ENCODE assay signal across 11 mouse cellular contexts in the genomic region with DNA sequence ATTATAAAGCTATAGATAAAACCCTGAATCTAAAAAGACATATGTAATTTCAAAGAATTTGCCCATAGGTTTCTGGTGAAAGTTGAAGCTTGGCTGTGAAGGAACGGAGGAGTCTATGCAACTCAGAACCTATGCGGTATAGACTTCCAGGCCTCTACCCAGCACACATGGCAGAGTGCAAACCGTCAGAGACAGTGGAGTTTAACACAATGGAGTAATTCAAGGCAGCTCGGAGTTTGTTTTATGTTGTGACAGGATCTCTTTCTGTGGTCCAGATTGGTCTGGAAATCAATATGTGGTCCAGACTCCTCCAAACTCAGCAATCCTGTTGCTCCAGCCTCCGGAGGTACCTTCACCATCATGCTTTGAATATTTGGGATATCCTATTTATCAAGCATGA. TPM values are rescaled to one million over a fixed set of nuclear protein-coding genes. Genes with fewer than 3 reads are reported as not detected.
DNase-seq lines count a peak whose midpoint lies in the region; ATAC-seq and TF ChIP-seq lines count a peak whose summit lies in the region.
"Had no signal": no experiment of that assay in that cellular context is flagged by ENCODE, and none has a peak within 500 bp of the region (broad histone marks: within the 10 kb centered on the region; RNA-seq: fewer than 3 reads in every experiment).

No protein-coding gene starts in this region.

- WGBS in heart, embryonic 10.5 days = 24% methylated on average over 5 of the region's 5 CpGs
- WGBS in hindbrain, embryonic 11.5 days = 19% methylated on average over 5 of the region's 5 CpGs
- WGBS in midbrain, embryonic 12.5 days = 18% methylated on average over 5 of the region's 5 CpGs

- intact Hi-C loops in gastrocnemius, adult 2 months (cut with DNase I) = no loop called here
- intact Hi-C loops in gastrocnemius, postnatal 36 days (cut with DNase I) = no loop called here

- H3K9ac ChIP-seq in hindbrain, embryonic 11.5 days (ENCODE audit: low read depth, low read length) = no peak overlapping the region
- H3K9ac ChIP-seq in midbrain, embryonic 12.5 days (replicated peaks) = no peak overlapping the region

- no peak for TF ChIP-seq CTCF in E14TG2a.4 (conservative IDR thresholded peaks at IDR 0.05; ENCODE audit: low read length)
- no peak for TF ChIP-seq CTCF in gastrocnemius, adult 2 months (IDR thresholded peaks at IDR 0.05)

- no peaks in the 10 kb centered on the region for H3K9me3 ChIP-seq in heart, embryonic 10.5 days
- no peaks in the 10 kb centered on the region for H3K9me3 ChIP-seq in E14TG2a.4 (ENCODE audit: low read length)
- no peaks in the 10 kb centered on the region for H3K9me3 ChIP-seq in hindbrain, embryonic 11.5 days (ENCODE audit: control insufficient read depth, low read length)
- no peaks in the 10 kb centered on the region for H3K9me3 ChIP-seq in midbrain, embryonic 12.5 days

- no peak for DNase-seq in heart, embryonic 10.5 days (ENCODE audit: low spot score)
- DNase-seq in heart, adult 11 months = no peak
- no peak for DNase-seq in hindbrain, embryonic 11.5 days (ENCODE audit: low spot score)
- DNase-seq in gastrocnemius, adult 2 months = no peak
- no peak for DNase-seq in gastrocnemius, postnatal 36 days
- DNase-seq: adrenal gland, adult 2 months; gastrocnemius, postnatal 14 days had no signal

- no peaks in the 10 kb centered on the region for H3K36me3 ChIP-seq in heart, embryonic 10.5 days
- no peaks in the 10 kb centered on the region for H3K36me3 ChIP-seq in E14TG2a.4 (ENCODE audit: insufficient read depth, low read length)
- H3K36me3 ChIP-seq in hindbrain, embryonic 11.5 days (ENCODE audit: control insufficient read depth, insufficient read depth, low read length) = no peaks in the 10 kb centered on the region
- no peaks in the 10 kb centered on the region for H3K36me3 ChIP-seq in midbrain, embryonic 12.5 days

- no peak for ATAC-seq in hindbrain, embryonic 11.5 days (ENCODE audit: low FRiP score)
- ATAC-seq in midbrain, embryonic 12.5 days (ENCODE audit: low FRiP score, low read depth) = no peak
- ATAC-seq in megakaryocyte progenitor cell, adult 5-6 weeks (replicated peaks; ENCODE audit: poor library complexity) = no peak

- H3K27ac ChIP-seq in heart, embryonic 10.5 days = no peak overlapping the region
- no peak overlapping the region for H3K27ac ChIP-seq in hindbrain, embryonic 11.5 days (ENCODE audit: low read depth, low read length)
- no peak overlapping the region for H3K27ac ChIP-seq in midbrain, embryonic 12.5 days (replicated peaks)
- no peak overlapping the region for H3K27ac ChIP-seq in gastrocnemius, adult 2 months

- H3K4me1 ChIP-seq in heart, embryonic 10.5 days = 0 out of 2 replicates have a peak, but pooled peaks cover 4% of the 10 kb centered on the region
- peaks cover 56% of the 10 kb centered on the region for H3K4me1 ChIP-seq in E14TG2a.4 (replicated peaks; ENCODE audit: low read depth, low read length)
- H3K4me1 ChIP-seq in hindbrain, embryonic 11.5 days (replicated peaks; ENCODE audit: control insufficient read depth, insufficient read depth, low read length) = no peaks in the 10 kb centered on the region
- H3K4me1 ChIP-seq in midbrain, embryonic 12.5 days = no peaks in the 10 kb centered on the region

- peaks cover 19% of the 10 kb centered on the region; the same call in 1 of the 2 replicates for H3K27me3 ChIP-seq in heart, embryonic 10.5 days (ENCODE audit: insufficient read depth, poor library complexity, severe bottlenecking)
- peaks cover 15% of the 10 kb centered on the region for H3K27me3 ChIP-seq in E14TG2a.4 (ENCODE audit: insufficient read depth, low read length)
- peaks cover 2% of the 10 kb centered on the region; the same call in 1 of the 2 replicates for H3K27me3 ChIP-seq in hindbrain, embryonic 11.5 days (ENCODE audit: control insufficient read depth, insufficient read depth, low read length)
- H3K27me3 ChIP-seq in midbrain, embryonic 12.5 days = peaks cover 35% of the 10 kb centered on the region

- H3K4me2 ChIP-seq in hindbrain, embryonic 11.5 days (replicated peaks; ENCODE audit: low read depth, low read length) = peak overlapping the region; percentile 64; the same call in 1 of the 2 replicates
- peak overlapping the region; percentile 65 for H3K4me2 ChIP-seq in midbrain, embryonic 12.5 days (replicated peaks)

- peak overlapping the region; percentile 74 for H3K4me3 ChIP-seq in heart, embryonic 10.5 days
- peak overlapping the region; percentile 80 for H3K4me3 ChIP-seq in E14TG2a.4 (replicated peaks; ENCODE audit: low read length)
- peak overlapping the region; percentile 54 for H3K4me3 ChIP-seq in hindbrain, embryonic 11.5 days (ENCODE audit: low read depth, low read length)
- peak overlapping the region; percentile 54 for H3K4me3 ChIP-seq in midbrain, embryonic 12.5 days
- H3K4me3 ChIP-seq in gastrocnemius, adult 2 months = no peak overlapping the region

RNA-seq across cellular contexts. Expression of a gene that starts 39.5 kb away (rescaled TPM):
- polyA plus RNA-seq in heart, embryonic 10.5 days (2016; fragmentation: Nextera tagmentation; extraction: Ambion mirVana) = not detected in 2 replicates
- not detected in 2 replicates for polyA plus RNA-seq in hindbrain, embryonic 11.5 days (2014; fragmentation: Nextera tagmentation; extraction: Ambion mirVana)
- polyA plus RNA-seq in midbrain, embryonic 12.5 days (2016; fragmentation: Nextera tagmentation; extraction: Ambion mirVana) = not detected in 2 replicates
- not detected for total RNA-seq in gastrocnemius, adult 2 months (2021)
- total RNA-seq in megakaryocyte progenitor cell, adult 5-6 weeks (2015) = not detected in 2 replicates
- total RNA-seq in megakaryocyte progenitor cell, adult 5-6 weeks (2017) = not detected in 2 replicates
- total RNA-seq in gastrocnemius, postnatal 36 days (2021) = not detected
- total RNA-seq: adrenal gland, adult 2 months; gastrocnemius, postnatal 14 days; left cerebral cortex, postnatal 14 days had no signal
- polyA plus RNA-seq: adrenal gland, adult 2 months had no signal

RNA-seq across cellular contexts. Expression of a gene that starts 58.9 kb away (rescaled TPM):
- polyA plus RNA-seq in heart, embryonic 10.5 days (2016; fragmentation: Nextera tagmentation; extraction: Ambion mirVana) = not detected in 2 replicates
- polyA plus RNA-seq in hindbrain, embryonic 11.5 days (2014; fragmentation: Nextera tagmentation; extraction: Ambion mirVana) = 0.32 TPM in 1 of 2 replicates, not detected in the other
- not detected in 2 replicates for polyA plus RNA-seq in midbrain, embryonic 12.5 days (2016; fragmentation: Nextera tagmentation; extraction: Ambion mirVana)
- not detected for total RNA-seq in gastrocnemius, adult 2 months (2021)
- total RNA-seq in megakaryocyte progenitor cell, adult 5-6 weeks (2015) = not detected in 2 replicates
- total RNA-seq in megakaryocyte progenitor cell, adult 5-6 weeks (2017) = not detected in 2 replicates
- not detected for total RNA-seq in gastrocnemius, postnatal 36 days (2021)
- total RNA-seq: adrenal gland, adult 2 months; gastrocnemius, postnatal 14 days had no signal
- polyA plus RNA-seq: adrenal gland, adult 2 months had no signal
